Mouse (Mus musculus): ENCODE results near the gene Cdc73. TPM values are rescaled to one million over a fixed set of nuclear protein-coding genes. Genes with fewer than 3 reads are reported as not detected.

Gene Cdc73
- total RNA-seq, 1 experiment, result 38.5 TPM

GRCm38 (mm10) chr1:143740581-143740980 lies 37.9 kb upstream of the Cdc73 start:
- Histone ChIP-seq H3K36me3 (ENCODE audit: control insufficient read depth, insufficient read depth, low read length, poor library complexity, severe bottlenecking) (peaks cover 7% of the 10 kb centered on the region; the same call in 1 of the 2 replicates), H3K27ac (ENCODE audit: insufficient read depth, low read depth, low read length, poor library complexity, severe bottlenecking) (no peak overlapping the region), H3K9ac (ENCODE audit: insufficient read depth, low read depth, low read length, poor library complexity, severe bottlenecking) (no peak overlapping the region), H3K4me1 (ENCODE audit: control insufficient read depth in 2 of 2, insufficient read depth in 2 of 2, low read length in 2 of 2, poor library complexity in 1 of 2) (peaks cover 0 to 6% of the 10 kb centered on the region in 2 experiments; a peak in 2 of 4 replicates), H3K4me3 (ENCODE audit: insufficient read depth in 1 of 2, low read depth in 1 of 2, low read length in 2 of 2, poor library complexity in 1 of 2, severe bottlenecking in 1 of 2) (no peak overlapping the region), H3K9me3 (ENCODE audit: control insufficient read depth, insufficient read depth, low read depth, low read length) (no peaks in the 10 kb centered on the region)
- in situ Hi-C loops (cut with MboI; ENCODE audit: low sequenced_read_pairs in 2 of 2, unreplicated experiment in 2 of 2), result no loop called here
- DNase-seq (ENCODE audit: low read depth, low spot score), result no peak
- no peak for TF ChIP-seq HCFC1 (IDR thresholded peaks at IDR 0.05; ENCODE audit: borderline replicate concordance, insufficient read depth, low read length)
- TF ChIP-seq CHD2 (IDR thresholded peaks at IDR 0.05; ENCODE audit: low read depth, low read length), result no peak
- no peak for TF ChIP-seq ZC3H11A (IDR thresholded peaks at IDR 0.05; ENCODE audit: borderline replicate concordance, low read depth, low read length)
- no peak; the same call in 1 of the 2 replicates for TF ChIP-seq ZNF384 (IDR thresholded peaks at IDR 0.05; ENCODE audit: low read depth, low read length)
- TF ChIP-seq MAFK (IDR thresholded peaks at IDR 0.05; ENCODE audit: insufficient read depth, low read depth, low read length), result no peak

- in situ Hi-C loops (cut with MboI; ENCODE audit: low sequenced_read_pairs in 2 of 2, unreplicated experiment in 2 of 2), result no loop called here
- H3K9ac ChIP-seq (ENCODE audit: insufficient read depth, low read depth, low read length, poor library complexity, severe bottlenecking), result peak overlapping the region; percentile 94
- H3K9me3 ChIP-seq (ENCODE audit: control insufficient read depth, insufficient read depth, low read depth, low read length), result no peaks in the 10 kb centered on the region
- H3K27ac ChIP-seq (ENCODE audit: insufficient read depth, low read depth, low read length, poor library complexity, severe bottlenecking), result peak overlapping the region; percentile 76
- peaks cover 2 to 4% of the 10 kb centered on the region in 2 experiments; a peak in 2 of 4 replicates for H3K4me1 ChIP-seq (ENCODE audit: control insufficient read depth in 2 of 2, insufficient read depth in 2 of 2, low read length in 2 of 2, poor library complexity in 1 of 2)
- H3K4me3 ChIP-seq (ENCODE audit: insufficient read depth in 1 of 2, low read depth in 1 of 2, low read length in 2 of 2, poor library complexity in 1 of 2, severe bottlenecking in 1 of 2), result peak overlapping the region; percentile 89 to 96
- TF ChIP-seq CHD2 (IDR thresholded peaks at IDR 0.05; ENCODE audit: low read depth, low read length) (no peak), MAFK (IDR thresholded peaks at IDR 0.05; ENCODE audit: insufficient read depth, low read depth, low read length) (no peak), HCFC1 (IDR thresholded peaks at IDR 0.05; ENCODE audit: borderline replicate concordance, insufficient read depth, low read length) (peak; percentile 50; the same call in 1 of the 2 replicates)
- peaks cover 2% of the 10 kb centered on the region; the same call in 1 of the 2 replicates for H3K36me3 ChIP-seq (ENCODE audit: control insufficient read depth, insufficient read depth, low read length, poor library complexity, severe bottlenecking)
- DNase-seq (ENCODE audit: low read depth, low spot score), result peak; percentile 71
Measured at GRCm38 (mm10) chr1:143739361-143740350, 37.0 kb upstream of the Cdc73 start.

DNA sequence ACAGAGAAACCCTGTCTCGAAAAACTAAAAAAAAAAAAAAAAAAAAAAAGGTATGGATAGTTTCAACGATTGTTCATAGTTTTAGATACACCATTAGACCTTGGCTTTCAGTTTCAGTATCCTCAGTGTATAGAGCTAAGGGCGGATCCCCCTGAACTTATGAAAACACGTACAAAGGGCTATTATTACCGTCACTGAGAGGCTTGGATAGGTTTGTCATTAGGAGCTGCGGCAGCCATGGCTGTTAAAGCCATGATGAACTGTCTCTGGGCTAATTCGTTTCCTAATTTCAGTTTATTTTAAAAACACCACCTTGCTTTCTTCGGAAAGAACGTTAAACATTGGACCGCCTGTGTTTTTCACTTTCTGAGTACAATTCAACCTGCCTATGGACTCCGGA lies 36.1 kb upstream of the Cdc73 start:
- DNase-seq (ENCODE audit: low read depth, low spot score), result no peak
- no peak for TF ChIP-seq HCFC1 (IDR thresholded peaks at IDR 0.05; ENCODE audit: borderline replicate concordance, insufficient read depth, low read length)
- TF ChIP-seq ZNF384 (IDR thresholded peaks at IDR 0.05; ENCODE audit: low read depth, low read length), result no peak
- no peak for TF ChIP-seq MAFK (IDR thresholded peaks at IDR 0.05; ENCODE audit: insufficient read depth, low read depth, low read length)
- no peak for TF ChIP-seq ZC3H11A (IDR thresholded peaks at IDR 0.05; ENCODE audit: borderline replicate concordance, low read depth, low read length)
- no peak for TF ChIP-seq CHD2 (IDR thresholded peaks at IDR 0.05; ENCODE audit: low read depth, low read length)
- Histone ChIP-seq H3K4me1 (ENCODE audit: control insufficient read depth in 2 of 2, insufficient read depth in 2 of 2, low read length in 2 of 2, poor library complexity in 1 of 2) (peaks cover 3 to 4% of the 10 kb centered on the region in 2 experiments; a peak in 2 of 4 replicates), H3K9ac (ENCODE audit: insufficient read depth, low read depth, low read length, poor library complexity, severe bottlenecking) (peak overlapping the region; percentile 94), H3K4me3 (ENCODE audit: insufficient read depth in 1 of 2, low read depth in 1 of 2, low read length in 2 of 2, poor library complexity in 1 of 2, severe bottlenecking in 1 of 2) (peak overlapping the region; percentile 89 to 96), H3K36me3 (ENCODE audit: control insufficient read depth, insufficient read depth, low read length, poor library complexity, severe bottlenecking) (peaks cover 2% of the 10 kb centered on the region; the same call in 1 of the 2 replicates), H3K9me3 (ENCODE audit: control insufficient read depth, insufficient read depth, low read depth, low read length) (no peaks in the 10 kb centered on the region), H3K27ac (ENCODE audit: insufficient read depth, low read depth, low read length, poor library complexity, severe bottlenecking) (no peak overlapping the region)
- in situ Hi-C loops (cut with MboI; ENCODE audit: low sequenced_read_pairs in 2 of 2, unreplicated experiment in 2 of 2), result no loop called here

DNA sequence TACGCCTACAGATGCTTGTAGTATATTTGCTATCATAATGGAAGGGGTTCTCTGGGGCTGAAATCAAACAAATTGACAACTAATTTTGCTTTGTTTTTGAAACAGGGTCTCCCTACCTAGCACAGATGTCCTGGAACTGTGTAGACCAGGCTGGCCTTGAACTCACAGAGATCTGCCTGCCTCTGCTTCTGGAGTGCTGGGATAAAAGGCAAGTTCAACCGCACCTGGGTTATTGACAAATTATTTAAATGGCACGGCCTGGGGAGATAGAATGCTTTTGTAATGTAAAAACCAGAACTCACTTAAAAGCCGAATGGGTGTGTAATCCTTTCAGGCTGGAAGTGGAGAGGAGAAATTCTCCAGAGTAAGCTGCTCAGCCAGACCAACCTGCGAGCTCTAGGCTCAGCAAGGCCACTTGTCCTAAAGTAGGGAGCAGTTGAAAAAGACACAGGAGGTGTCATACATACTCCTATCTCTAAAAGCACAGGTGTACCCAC lies 31.3 kb upstream of the Cdc73 start:
- no peak overlapping the region for H3K9ac ChIP-seq (ENCODE audit: insufficient read depth, low read depth, low read length, poor library complexity, severe bottlenecking)
- peak; percentile 26 for DNase-seq (ENCODE audit: low read depth, low spot score)
- in situ Hi-C loops (cut with MboI; ENCODE audit: low sequenced_read_pairs in 2 of 2, unreplicated experiment in 2 of 2), result no loop called here
- no peaks in the 10 kb centered on the region for H3K36me3 ChIP-seq (ENCODE audit: control insufficient read depth, insufficient read depth, low read length, poor library complexity, severe bottlenecking)
- H3K4me3 ChIP-seq (ENCODE audit: insufficient read depth in 1 of 2, low read depth in 1 of 2, low read length in 2 of 2, poor library complexity in 1 of 2, severe bottlenecking in 1 of 2), result no peak overlapping the region
- no peaks in the 10 kb centered on the region for H3K9me3 ChIP-seq (ENCODE audit: control insufficient read depth, insufficient read depth, low read depth, low read length)
- peaks cover 8 to 9% of the 10 kb centered on the region in 2 experiments; a peak in 2 of 4 replicates for H3K4me1 ChIP-seq (ENCODE audit: control insufficient read depth in 2 of 2, insufficient read depth in 2 of 2, low read length in 2 of 2, poor library complexity in 1 of 2)
- no peak overlapping the region; the same call in 1 of the 2 replicates for H3K27ac ChIP-seq (ENCODE audit: insufficient read depth, low read depth, low read length, poor library complexity, severe bottlenecking)
- no peak for TF ChIP-seq HCFC1 (IDR thresholded peaks at IDR 0.05; ENCODE audit: borderline replicate concordance, insufficient read depth, low read length)
- TF ChIP-seq MAFK (IDR thresholded peaks at IDR 0.05; ENCODE audit: insufficient read depth, low read depth, low read length), result no peak
- no peak for TF ChIP-seq CHD2 (IDR thresholded peaks at IDR 0.05; ENCODE audit: low read depth, low read length)
- no peak for TF ChIP-seq ZC3H11A (IDR thresholded peaks at IDR 0.05; ENCODE audit: borderline replicate concordance, low read depth, low read length)
- TF ChIP-seq ZNF384 (IDR thresholded peaks at IDR 0.05; ENCODE audit: low read depth, low read length), result no peak

All from ES-E14 (cell line).